Mouse (Mus musculus) heart, embryonic 11.5 days (tissue): Measurements from ENCODE around the gene Cdh6. TPM values are rescaled to one million over a fixed set of nuclear protein-coding genes. Genes with fewer than 3 reads are reported as not detected.

ENCODE experiments used
- ATAC-seq: fragments of 200-750 bp; cut with Nextera tagmentation; replicated peaks from 2 replicates; pipeline ENCODE4 v1.8.0; 2017; ENCODE audit warnings: moderate library complexity; ENCODE audit not compliant: insufficient number of reproducible peaks, low FRiP score, low TSS enrichment
- H3K27ac ChIP-seq: fragments of 300-500 bp; sonication (generic); 2 replicates; pipeline ENCODE4 v1.5.1; 2014; ENCODE audit warnings: mild to moderate bottlenecking, low read depth, low read length
- H3K27me3 ChIP-seq: fragments of 300-500 bp; sonication (generic); 2 replicates; pipeline ENCODE4 v1.6.1; 2014; ENCODE audit warnings: mild to moderate bottlenecking, low read length, mixed read lengths; ENCODE audit not compliant: control insufficient read depth, insufficient read depth
- H3K36me3 ChIP-seq: fragments of 300-500 bp; sonication (generic); 2 replicates; pipeline ENCODE4 v1.6.1; 2014; ENCODE audit warnings: mild to moderate bottlenecking, low read length, moderate library complexity, mixed read lengths; ENCODE audit not compliant: control insufficient read depth, insufficient read depth
- H3K4me1 ChIP-seq: fragments of 300-500 bp; sonication (generic); 2 replicates; pipeline ENCODE4 v1.6.1; 2014; ENCODE audit warnings: low read length; ENCODE audit not compliant: control insufficient read depth, insufficient read depth
- H3K4me2 ChIP-seq: fragments of 300-500 bp; sonication (generic); 2 replicates; pipeline ENCODE4 v1.6.1; 2014; ENCODE audit warnings: mild to moderate bottlenecking, moderate library complexity
- H3K4me3 ChIP-seq: fragments of 300-500 bp; sonication (generic); 2 replicates; pipeline ENCODE4 v1.5.1; 2014; ENCODE audit warnings: low read depth, low read length
- H3K9ac ChIP-seq: fragments of 300-500 bp; sonication (generic); 2 replicates; pipeline ENCODE4 v1.6.1; 2014; ENCODE audit warnings: mild to moderate bottlenecking, low read depth, low read length, moderate library complexity
- H3K9me3 ChIP-seq: fragments of 300-500 bp; sonication (generic); replicated peaks from 2 replicates; pipeline ENCODE4 v1.6.1; 2016; ENCODE audit warnings: low read length; ENCODE audit not compliant: control insufficient read depth
- WGBS: fragments of 180-500 bp; shearing (Covaris S2); extraction: QIAGEN DNeasy Blood & Tissue Kit; methylation state at CpG from one replicate; pipeline ENCODE4 v1.1.7; 2014; ENCODE audit not compliant: insufficient replicate concordance; 5-methylcytosine and 5-hydroxymethylcytosine counted together
- polyA plus RNA-seq: library from polyadenylated mRNA; unstranded; fragments of >200 nt; fragmentation: Nextera tagmentation; extraction: Ambion mirVana; gene quantifications from 2 replicates; pipeline ENCODE4 v1.2.1, GENCODE M21; 2014

Gene Cdh6
- polyA plus RNA-seq, 1 experiment from 2014 or later = 2.7 TPM

DNA sequence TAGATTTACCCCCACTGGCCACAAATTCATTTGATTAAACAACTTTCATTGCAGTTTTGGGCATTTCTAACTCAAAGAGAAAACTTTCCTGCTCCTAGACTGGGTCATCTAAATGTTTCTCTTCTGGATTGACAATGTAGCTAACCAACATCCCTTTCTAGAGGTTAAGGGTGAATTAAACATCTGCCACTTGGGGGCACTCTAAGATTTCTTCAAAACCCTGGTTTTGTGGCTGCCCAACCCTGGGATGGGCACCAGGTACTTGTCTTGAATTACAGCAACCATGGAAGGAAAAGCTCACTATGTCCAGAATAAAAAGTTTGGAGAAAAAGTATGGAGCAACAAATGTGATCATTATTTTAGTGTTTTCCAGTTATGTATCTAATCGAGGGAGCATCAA lies 39.4 kb downstream of the Cdh6 start:
- WGBS = 74% methylated on average over 1 of the region's 1 CpGs
- Histone ChIP-seq H3K4me2 (no peak overlapping the region), H3K27ac (no peak overlapping the region), H3K4me3 (no peak overlapping the region), H3K4me1 (no peaks in the 10 kb centered on the region), H3K36me3 (no peaks in the 10 kb centered on the region), H3K9me3 (no peaks in the 10 kb centered on the region), H3K9ac (no peak overlapping the region), H3K27me3 (no peaks in the 10 kb centered on the region)
- ATAC-seq = no peak

DNA sequence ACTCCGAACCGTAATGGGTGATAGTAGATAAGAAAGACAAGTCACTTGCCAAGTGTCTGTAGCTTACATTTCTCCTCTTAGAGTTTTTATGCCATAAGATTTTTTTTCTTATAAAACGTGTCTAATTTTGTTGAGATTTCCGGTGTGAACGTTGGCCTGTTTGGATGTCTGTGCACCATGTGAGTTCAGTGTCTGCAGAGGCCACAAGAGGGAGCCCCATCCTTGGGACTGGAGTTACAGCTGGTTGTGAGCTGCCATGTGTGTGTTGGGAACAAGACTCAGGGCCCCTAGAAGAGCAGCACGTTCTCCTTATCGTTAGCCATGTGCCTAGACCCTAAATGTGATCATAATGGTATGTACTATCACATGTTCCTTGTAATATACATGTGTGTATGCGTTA lies 40.1 kb downstream of the Cdh6 start:
- H3K9ac ChIP-seq = no peak overlapping the region
- no peak overlapping the region for H3K4me3 ChIP-seq
- H3K27ac ChIP-seq = no peak overlapping the region
- no peak for ATAC-seq
- no peaks in the 10 kb centered on the region for H3K27me3 ChIP-seq
- no peak overlapping the region for H3K4me2 ChIP-seq
- H3K36me3 ChIP-seq = no peaks in the 10 kb centered on the region
- H3K9me3 ChIP-seq = no peaks in the 10 kb centered on the region
- WGBS = 89% methylated on average over 8 of the region's 8 CpGs
- no peaks in the 10 kb centered on the region for H3K4me1 ChIP-seq

DNA sequence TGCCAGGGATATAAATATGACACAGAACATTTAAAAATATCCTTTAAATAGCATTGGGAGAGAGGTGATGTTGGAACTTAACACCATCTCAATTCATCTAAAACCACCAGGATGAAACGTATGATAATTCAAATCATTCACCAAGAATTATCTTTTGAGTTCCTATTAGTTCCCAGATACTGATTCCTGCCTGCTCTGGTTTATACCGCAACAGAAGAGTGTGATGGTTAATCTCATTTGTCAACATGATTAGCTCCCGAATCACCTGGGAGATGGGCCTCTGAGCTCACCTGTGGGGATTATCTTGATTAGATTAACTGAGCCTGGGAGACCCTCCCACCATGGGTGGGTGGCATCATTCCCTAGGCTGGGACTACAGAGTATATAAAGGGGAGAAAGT lies 41.0 kb downstream of the Cdh6 start:
- Histone ChIP-seq H3K27ac (no peak overlapping the region), H3K4me1 (no peaks in the 10 kb centered on the region), H3K27me3 (no peaks in the 10 kb centered on the region), H3K36me3 (no peaks in the 10 kb centered on the region), H3K4me2 (no peak overlapping the region), H3K4me3 (no peak overlapping the region), H3K9ac (no peak overlapping the region), H3K9me3 (no peaks in the 10 kb centered on the region)
- no peak for ATAC-seq
- 78% methylated on average over 3 of the region's 3 CpGs for WGBS

GRCm38 (mm10) chr15:13130246-13130645 lies 43.2 kb downstream of the Cdh6 start:
- Histone ChIP-seq H3K27me3 (no peaks in the 10 kb centered on the region), H3K27ac (no peak overlapping the region), H3K4me2 (no peak overlapping the region), H3K9ac (no peak overlapping the region), H3K9me3 (no peaks in the 10 kb centered on the region), H3K4me3 (no peak overlapping the region), H3K36me3 (no peaks in the 10 kb centered on the region), H3K4me1 (no peaks in the 10 kb centered on the region)
- no peak for ATAC-seq
- WGBS = 80% methylated on average over 5 of the region's 5 CpGs

DNA sequence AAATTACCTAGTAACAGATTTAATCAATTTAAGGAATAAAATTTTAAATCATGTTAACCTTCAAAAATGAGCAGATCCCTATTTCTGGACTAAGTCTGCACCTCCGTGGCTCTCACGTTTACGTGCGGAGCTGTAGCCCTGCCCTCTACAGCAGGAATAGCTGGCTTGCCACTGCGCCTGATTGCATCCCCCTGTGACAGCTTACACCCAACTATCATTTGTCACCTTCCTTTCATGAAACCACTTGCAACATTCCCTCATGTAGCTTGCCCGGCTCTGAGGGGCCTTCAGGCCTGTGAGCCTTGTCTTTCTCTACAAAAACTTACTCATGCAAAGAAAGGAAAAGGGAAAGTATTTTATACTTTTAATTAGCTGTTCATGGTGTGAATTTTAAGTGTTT lies 73.1 kb downstream of the Cdh6 start:
- Histone ChIP-seq H3K9ac (no peak overlapping the region), H3K27ac (no peak overlapping the region), H3K4me3 (no peak overlapping the region), H3K36me3 (no peaks in the 10 kb centered on the region), H3K27me3 (no peaks in the 10 kb centered on the region), H3K4me1 (no peaks in the 10 kb centered on the region; the same call in 1 of the 2 replicates), H3K4me2 (no peak overlapping the region), H3K9me3 (no peaks in the 10 kb centered on the region)
- peak; percentile 59; the same call in 1 of the 2 replicates for ATAC-seq
- 40% methylated on average over 6 of the region's 6 CpGs for WGBS

DNA sequence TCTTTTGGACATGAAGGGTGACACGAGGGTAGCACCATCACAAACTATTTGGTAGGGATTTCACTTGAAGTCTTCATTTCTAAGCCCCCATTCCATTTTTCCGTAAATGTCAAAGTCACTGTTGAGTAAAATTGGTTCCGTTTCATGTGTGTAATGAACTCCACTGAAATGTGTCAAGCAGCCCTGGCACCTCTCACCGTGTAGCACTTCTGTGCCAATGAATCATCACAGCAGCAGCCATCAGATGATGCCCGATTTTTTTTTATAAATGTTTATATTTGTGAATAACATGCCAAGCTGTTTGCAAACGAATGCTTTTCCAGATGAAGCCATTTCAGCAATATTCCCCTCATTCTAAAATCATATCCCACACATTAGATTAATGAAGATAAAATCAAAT lies 75.6 kb downstream of the Cdh6 start:
- no peak for ATAC-seq
- Histone ChIP-seq H3K36me3 (no peaks in the 10 kb centered on the region), H3K4me2 (no peak overlapping the region), H3K9ac (no peak overlapping the region), H3K27me3 (no peaks in the 10 kb centered on the region), H3K4me3 (no peak overlapping the region), H3K4me1 (no peaks in the 10 kb centered on the region; the same call in 1 of the 2 replicates), H3K27ac (no peak overlapping the region), H3K9me3 (no peaks in the 10 kb centered on the region)
- WGBS = 79% methylated on average over 6 of the region's 6 CpGs

GRCm38 (mm10) chr15:13095406-13095805 lies 78.1 kb downstream of the Cdh6 start:
- Histone ChIP-seq H3K27me3 (no peaks in the 10 kb centered on the region), H3K36me3 (no peaks in the 10 kb centered on the region), H3K4me2 (no peak overlapping the region), H3K27ac (no peak overlapping the region), H3K9me3 (no peaks in the 10 kb centered on the region), H3K4me1 (no peaks in the 10 kb centered on the region; the same call in 1 of the 2 replicates), H3K9ac (no peak overlapping the region; the same call in 1 of the 2 replicates), H3K4me3 (no peak overlapping the region)
- ATAC-seq = no peak
- 46% methylated on average over 9 of the region's 9 CpGs for WGBS

DNA sequence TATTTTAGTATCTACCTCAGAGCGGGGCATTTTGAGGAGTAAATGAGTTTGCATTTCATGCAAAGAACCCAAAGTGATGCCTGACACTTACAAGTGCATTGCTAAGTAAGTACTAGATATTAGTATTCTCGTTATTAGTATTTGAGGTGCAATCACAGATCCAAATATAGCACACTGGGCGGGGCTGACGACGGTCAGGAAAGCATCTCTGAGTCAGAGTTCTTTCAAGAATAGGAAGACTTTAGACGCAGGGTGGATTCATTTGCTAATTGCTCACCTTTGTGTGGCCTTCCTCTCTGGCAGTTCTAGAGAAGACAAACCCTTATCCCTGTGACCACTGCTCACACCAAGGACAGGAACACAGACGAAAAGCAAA lies 78.6 kb downstream of the Cdh6 start:
- H3K4me1 ChIP-seq = no peaks in the 10 kb centered on the region; the same call in 1 of the 2 replicates
- H3K9ac ChIP-seq = no peak overlapping the region
- H3K4me2 ChIP-seq = no peak overlapping the region
- no peaks in the 10 kb centered on the region for H3K9me3 ChIP-seq
- H3K4me3 ChIP-seq = no peak overlapping the region
- WGBS = 50% methylated on average over 7 of the region's 7 CpGs
- no peak overlapping the region for H3K27ac ChIP-seq
- H3K27me3 ChIP-seq = no peaks in the 10 kb centered on the region
- no peak for ATAC-seq
- no peaks in the 10 kb centered on the region for H3K36me3 ChIP-seq

DNA sequence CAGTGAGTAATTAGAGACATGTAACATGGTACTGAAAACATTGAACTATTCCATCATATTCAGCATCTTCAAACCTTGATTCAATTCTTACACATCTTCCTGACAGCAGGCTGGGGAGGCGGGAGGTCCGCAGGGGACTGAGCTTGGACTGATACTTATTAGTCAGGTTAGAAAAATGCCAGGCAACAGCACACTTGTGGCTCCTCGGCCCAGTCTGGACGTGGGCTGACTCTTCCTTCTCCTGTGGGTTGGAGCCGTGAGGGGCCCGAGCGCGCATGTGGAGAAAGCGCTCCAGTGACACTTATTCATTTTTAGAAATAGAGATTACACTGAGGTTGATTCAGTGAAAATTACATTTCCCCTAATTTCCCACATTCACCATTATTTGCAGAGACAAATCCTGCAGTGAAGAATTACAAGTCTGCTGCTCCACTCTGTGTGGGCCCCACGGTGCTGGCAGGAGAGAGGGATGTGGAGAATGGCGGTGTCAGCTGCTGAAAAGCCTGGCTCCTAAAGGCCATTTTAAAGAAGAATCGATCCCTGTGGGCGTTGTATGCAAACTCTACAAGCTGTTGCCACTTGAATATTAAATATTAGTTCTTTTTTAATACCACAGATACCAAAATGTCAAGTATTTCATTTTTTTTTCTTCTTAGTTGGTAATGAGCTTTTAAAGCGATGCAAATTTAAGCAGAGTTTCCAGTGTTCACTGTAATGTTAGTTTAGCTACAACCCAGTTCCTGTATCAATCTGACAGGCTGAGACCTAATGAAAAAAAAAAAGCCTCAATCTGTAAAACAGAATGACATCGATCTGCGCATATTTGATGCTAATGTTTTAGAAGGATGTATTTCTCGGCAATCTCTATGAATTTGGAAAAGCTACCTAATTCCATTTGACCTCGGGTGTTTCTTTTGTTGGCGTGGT lies 79.3 kb downstream of the Cdh6 start:
- WGBS = 80% methylated on average over 19 of the region's 19 CpGs
- no peak overlapping the region for H3K4me3 ChIP-seq
- H3K4me1 ChIP-seq = no peaks in the 10 kb centered on the region; the same call in 1 of the 2 replicates
- no peak overlapping the region for H3K4me2 ChIP-seq
- H3K36me3 ChIP-seq = no peaks in the 10 kb centered on the region
- H3K9me3 ChIP-seq = no peaks in the 10 kb centered on the region
- ATAC-seq = no peak
- H3K27me3 ChIP-seq = no peaks in the 10 kb centered on the region
- H3K9ac ChIP-seq = no peak overlapping the region
- no peak overlapping the region for H3K27ac ChIP-seq
